Comparison of ENCODE assay signal across 8 mouse cellular contexts in the genomic region with DNA sequence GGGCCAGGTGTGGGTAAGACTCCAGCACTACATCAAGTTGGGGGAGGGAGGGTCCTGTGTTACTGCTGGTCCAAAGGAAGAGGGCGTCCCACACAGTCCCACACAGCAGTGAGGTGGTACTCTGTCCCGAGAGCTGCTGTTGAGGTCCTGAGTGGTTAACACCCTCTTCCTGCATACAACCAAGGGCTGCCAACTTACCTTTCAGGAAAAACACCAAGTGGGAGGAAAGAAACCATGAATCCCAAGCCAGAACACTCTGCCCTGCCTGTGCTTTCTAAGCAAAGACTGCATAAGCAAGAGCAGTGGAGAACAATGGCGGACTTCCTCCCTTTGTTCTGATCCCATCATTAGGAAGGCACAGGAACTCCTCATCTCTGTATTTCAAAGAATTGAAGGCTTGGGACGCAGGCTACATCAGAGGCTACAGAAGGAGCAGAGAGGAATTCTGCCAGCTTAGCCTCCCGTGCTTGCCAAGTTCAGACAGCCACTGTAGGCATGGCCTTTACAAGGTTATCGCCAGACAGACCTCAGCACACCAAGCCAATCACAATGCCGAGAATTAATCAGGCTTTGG.
DNase-seq lines count a peak whose midpoint lies in the region; ATAC-seq lines count a peak whose summit lies in the region.

No protein-coding gene starts in this region.

- ATAC-seq in kidney, embryonic 16.5 days (ENCODE audit: low FRiP score, low TSS enrichment), result peak; percentile 69
- no peak for ATAC-seq in neural tube, embryonic 15.5 days (ENCODE audit: low FRiP score)

- H3K4me2 ChIP-seq in kidney, embryonic 16.5 days (replicated peaks; ENCODE audit: low read depth, low read length), result no peak overlapping the region
- H3K4me2 ChIP-seq in neural tube, embryonic 15.5 days, result no peak overlapping the region

- 74% methylated on average over 7 of the region's 7 CpGs for WGBS in kidney, embryonic 16.5 days
- WGBS in neural tube, embryonic 15.5 days, result 57% methylated on average over 7 of the region's 7 CpGs

- H3K9ac ChIP-seq in kidney, embryonic 16.5 days (replicated peaks; ENCODE audit: low read length), result no peak overlapping the region
- no peak overlapping the region for H3K9ac ChIP-seq in neural tube, embryonic 15.5 days (replicated peaks)

- H3K4me1 ChIP-seq in kidney, embryonic 16.5 days (ENCODE audit: insufficient read depth, low read length), result peaks cover 18% of the 10 kb centered on the region
- H3K4me1 ChIP-seq in neural tube, embryonic 15.5 days, result peaks cover 2% of the 10 kb centered on the region; the same call in 1 of the 2 replicates

- no peaks in the 10 kb centered on the region for H3K9me3 ChIP-seq in kidney, embryonic 16.5 days (ENCODE audit: low read length)
- H3K9me3 ChIP-seq in neural tube, embryonic 15.5 days (replicated peaks), result no peaks in the 10 kb centered on the region

- no peaks in the 10 kb centered on the region for H3K27me3 ChIP-seq in kidney, embryonic 16.5 days (ENCODE audit: insufficient read depth, low read length)
- no peaks in the 10 kb centered on the region for H3K27me3 ChIP-seq in neural tube, embryonic 15.5 days (replicated peaks)

- peak; percentile 11 for DNase-seq in testis, postnatal 14 days (ENCODE audit: low spot score)
- no peak for DNase-seq in testis, postnatal 10 days (ENCODE audit: low spot score)
- DNase-seq in heart, adult 9 months (ENCODE audit: low spot score in 2 of 2), result peak; percentile 56 to 70
- DNase-seq in embryo, embryonic 9.5 days (ENCODE audit: extremely low spot score), result no peak
- no peak for DNase-seq in thymus, postnatal 14 days
- DNase-seq in gastrocnemius, adult 8-10 months (ENCODE audit: low spot score in 2 of 2), result no peak

- H3K4me3 ChIP-seq in kidney, embryonic 16.5 days (ENCODE audit: low read length), result no peak overlapping the region
- no peak overlapping the region for H3K4me3 ChIP-seq in neural tube, embryonic 15.5 days (replicated peaks)

- H3K27ac ChIP-seq in kidney, embryonic 16.5 days (ENCODE audit: low read length), result peak overlapping the region; percentile 65
- H3K27ac ChIP-seq in neural tube, embryonic 15.5 days (replicated peaks), result peak overlapping the region; percentile 1; the same call in 1 of the 2 replicates

- peaks cover 31% of the 10 kb centered on the region for H3K36me3 ChIP-seq in kidney, embryonic 16.5 days (ENCODE audit: insufficient read depth, low read length)
- peaks cover 9% of the 10 kb centered on the region; the same call in 1 of the 2 replicates for H3K36me3 ChIP-seq in neural tube, embryonic 15.5 days

Comparison
In these comparisons a context has a peak if more than half of its experiments do, and no peak if none do; other contexts are left out.
1. DNase-seq: peak in testis, postnatal 14 days (single experiment) and heart, adult 9 months (2 of 2); none in testis, postnatal 10 days (single experiment), embryo, embryonic 9.5 days (single experiment), thymus, postnatal 14 days (single experiment) and gastrocnemius, adult 8-10 months (0 of 2).